Mouse (Mus musculus): ENCODE measurements at regions not wholly inside any gene's neighbourhood (a gene's known extent, or its start where the extent isn't known, plus 50 kb on each side); places are given as distances from the start of the nearest gene placed in this dataset.

DNA sequence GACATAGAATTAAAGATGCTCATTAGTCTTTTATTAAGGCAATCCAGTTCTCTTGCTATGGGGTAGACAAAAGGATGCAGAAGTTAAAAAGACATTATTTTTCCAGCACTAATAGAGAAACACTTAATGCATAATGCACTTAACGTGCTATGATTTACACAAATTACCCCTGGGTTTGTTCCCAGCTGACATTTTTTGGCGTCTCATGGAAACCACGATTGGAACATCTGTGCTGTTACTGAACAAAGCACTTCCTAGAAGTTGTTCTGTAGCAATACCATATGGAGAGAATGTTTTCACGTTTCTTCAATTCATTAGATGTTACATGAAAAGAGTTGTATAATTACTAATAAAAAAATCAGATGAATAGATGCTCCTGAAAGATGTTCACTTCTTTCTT, 635.2 kb downstream of the Gm597 start:
- DNase-seq (ENCODE audit: inconsistent ontology term) = no peak

DNA sequence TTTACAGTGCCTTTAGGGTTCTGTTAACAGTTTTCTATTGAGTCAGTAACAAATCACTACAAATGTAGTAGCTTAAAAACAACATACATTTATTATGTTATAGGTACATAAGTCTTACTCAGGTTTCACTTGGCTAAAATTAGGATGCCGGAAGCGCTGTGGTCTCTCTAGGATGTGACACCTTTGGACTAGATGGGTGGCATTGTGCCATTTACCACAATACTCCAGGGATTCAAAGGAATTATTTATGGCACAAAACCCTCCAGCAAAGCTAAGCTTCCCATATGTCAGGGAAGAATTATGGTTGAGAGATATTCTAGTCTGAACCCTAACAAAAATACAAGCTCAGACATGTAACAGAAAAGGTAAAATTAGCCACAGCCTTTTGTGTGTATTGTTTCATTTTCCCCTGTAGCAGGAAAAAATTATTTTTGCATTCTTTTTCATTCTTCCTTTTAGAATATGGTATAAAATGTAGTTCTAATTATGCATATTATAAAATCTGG, 678.0 kb downstream of the Gm597 start:
- no peak for DNase-seq (ENCODE audit: inconsistent ontology term)

DNA sequence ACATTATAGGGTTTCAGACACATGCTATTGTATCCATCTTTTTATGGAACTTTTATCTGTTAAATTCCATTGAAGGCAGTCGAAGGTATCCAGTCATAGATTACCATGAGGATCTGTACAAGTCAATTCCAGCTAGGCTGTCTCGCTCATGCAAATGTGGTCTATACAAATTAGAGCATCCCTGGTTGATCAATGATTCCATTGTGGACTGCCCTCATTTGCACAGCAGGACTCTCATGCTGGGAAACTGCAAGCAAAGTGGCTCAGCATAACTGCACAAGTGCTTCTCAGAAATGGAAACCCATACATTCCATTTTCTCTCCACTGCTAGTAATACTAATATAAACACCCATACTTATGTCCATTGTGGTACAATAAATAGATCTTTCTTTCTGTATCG, 695.6 kb downstream of the Gm597 start:
- DNase-seq (ENCODE audit: inconsistent ontology term) = peak; percentile 67

DNA sequence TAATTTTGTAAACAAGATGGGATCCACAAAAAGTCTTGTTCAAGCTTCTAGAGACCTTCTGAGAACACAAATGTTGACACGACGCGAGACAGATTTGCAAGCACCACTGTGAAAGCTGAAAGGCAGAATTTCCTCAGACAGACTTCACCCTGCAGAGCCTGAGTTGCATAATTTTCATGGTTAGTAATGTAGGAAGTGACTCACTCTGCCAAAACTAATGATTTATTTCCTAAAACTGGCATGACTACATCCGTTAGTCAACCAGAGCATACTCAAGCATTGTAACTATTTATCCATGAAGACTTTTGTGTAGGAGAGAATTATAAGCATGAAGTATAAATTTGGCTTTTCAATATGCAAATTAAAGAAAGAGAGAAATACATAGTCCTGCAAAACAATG, 726.1 kb downstream of the Gm597 start:
- peak; percentile 63 for DNase-seq (ENCODE audit: inconsistent ontology term)

DNA sequence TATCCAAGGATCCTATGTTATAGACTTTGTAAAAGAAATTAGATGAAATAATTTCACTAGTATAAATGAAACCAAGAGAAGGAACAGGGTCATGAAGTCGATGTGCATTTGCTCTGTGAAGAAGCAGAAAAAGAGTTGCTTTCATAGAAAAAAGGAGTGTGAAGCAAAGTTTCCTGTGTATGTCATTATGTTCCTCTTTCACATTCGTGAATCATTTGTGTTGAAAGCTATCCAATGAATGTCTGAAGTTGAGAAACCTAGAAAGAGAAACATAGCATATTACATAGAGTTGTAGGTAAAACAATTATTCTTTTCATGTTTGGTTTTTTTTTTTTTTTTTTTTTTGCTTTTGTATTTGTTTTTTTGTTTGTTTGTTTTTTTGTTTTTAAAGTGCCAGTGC, 732.1 kb downstream of the Gm597 start:
- DNase-seq (ENCODE audit: inconsistent ontology term) = no peak

DNA sequence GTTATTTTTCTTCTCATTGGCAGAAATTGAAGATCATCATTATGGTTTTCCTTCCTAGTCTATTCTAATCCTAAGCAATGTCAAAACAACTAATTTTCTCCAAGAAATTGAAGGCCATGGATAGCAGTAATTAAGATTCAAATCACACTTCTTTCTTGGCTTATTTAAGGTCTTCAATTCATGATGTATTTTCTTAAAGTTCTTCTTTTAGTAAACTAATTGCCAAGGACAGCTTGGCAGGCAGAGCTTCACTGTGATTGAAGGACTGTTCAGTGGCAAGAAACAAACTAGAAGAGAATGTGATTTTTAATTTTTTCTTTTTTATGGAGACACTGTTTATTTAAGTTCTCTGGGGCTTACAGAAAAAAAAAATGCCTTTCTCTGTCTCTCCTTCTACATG, 732.7 kb downstream of the Gm597 start:
- DNase-seq (ENCODE audit: inconsistent ontology term) = no peak

DNA sequence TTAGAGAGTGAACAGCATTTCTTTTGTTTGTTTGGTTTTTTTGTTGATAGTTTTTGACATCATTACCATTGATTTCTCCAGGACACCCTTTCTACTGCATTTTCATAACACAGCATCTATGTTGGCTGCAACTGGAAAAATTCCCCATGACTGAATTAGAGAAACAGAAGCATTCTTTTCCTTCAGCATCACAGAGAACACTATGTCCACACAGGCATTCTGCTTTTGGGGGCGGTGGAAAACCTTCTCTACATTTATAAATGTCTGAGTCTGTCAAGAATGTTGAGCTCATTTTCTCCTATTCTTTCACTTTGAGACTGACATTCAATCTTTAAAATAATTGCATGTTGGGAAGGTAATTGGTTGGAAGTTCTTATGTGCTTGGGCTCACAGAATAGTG, 734.4 kb downstream of the Gm597 start:
- DNase-seq (ENCODE audit: inconsistent ontology term) = peak; percentile 73

DNA sequence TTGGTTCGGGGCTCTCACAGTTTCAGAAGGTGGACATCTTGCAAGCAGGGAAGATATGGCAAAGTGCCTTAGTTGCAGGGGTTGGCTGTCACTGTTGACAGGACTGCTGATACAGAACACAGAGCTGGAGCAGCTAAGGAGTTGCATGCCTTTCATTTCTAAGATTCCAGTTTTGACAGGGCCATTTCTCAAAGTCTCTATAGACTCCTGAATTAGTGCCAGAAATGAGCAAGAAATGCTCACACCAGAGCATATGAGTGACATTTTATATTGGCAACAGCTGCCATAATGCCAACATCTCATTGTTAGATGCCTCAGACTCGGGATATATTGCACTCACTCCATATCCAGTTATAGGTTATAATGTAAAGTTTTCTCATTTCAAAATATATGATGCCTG, 754.3 kb downstream of the Gm597 start:
- no peak for DNase-seq (ENCODE audit: inconsistent ontology term)

DNA sequence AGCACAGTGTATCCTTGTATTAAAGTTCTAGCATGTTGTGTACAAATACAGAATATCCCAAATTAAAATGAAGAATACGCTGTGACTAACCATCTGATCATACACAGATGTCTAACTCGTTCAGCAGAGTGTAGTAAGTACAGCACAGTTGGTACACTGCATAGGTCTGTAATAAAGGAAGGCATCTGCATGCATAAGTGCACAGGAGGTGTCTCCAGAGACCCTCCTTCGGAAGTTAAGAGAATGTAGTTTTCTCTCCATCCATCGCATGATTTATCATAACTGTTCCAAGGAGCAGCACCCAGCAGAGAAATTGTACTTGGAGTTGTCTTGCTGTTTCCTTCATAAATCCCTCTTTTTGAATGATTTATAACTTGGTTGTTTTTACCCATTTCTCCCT, 781.6 kb downstream of the Gm597 start:
- no peak for DNase-seq (ENCODE audit: inconsistent ontology term)

DNA sequence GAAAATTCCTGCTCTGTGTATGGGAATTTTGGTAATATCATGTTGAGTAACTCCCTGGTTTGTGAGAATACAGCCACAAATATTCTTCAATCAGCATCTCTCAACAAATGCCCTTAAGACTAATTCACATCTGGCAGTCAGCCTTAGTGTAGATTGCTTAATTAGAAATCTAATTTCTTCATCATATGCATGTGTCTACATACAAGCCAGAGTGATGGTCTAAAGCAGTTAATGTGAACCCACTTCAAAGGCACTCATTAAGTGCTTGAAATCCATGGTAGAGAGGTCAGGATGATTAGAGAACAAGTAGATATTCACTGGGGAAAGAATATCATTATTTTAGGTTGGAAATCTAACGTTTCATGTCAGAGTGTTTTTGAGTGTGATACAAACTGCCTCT, 816.7 kb downstream of the Gm597 start:
- DNase-seq (ENCODE audit: inconsistent ontology term) = no peak

All from Muller cell, postnatal 12 days (primary cell).